Mouse (Mus musculus) frontal cortex, postnatal 36 days (tissue): Measurements from ENCODE around the gene Ttll9.

Experiments
- DNase-seq, 2 experiments: peaks; one replicate each; pipeline ENCODE4 v3.0.0; 2022; ENCODE audit warnings: low spot score in 2 of 2

The Ttll9 gene

GRCm38 (mm10) chr2:153049997-153050358, 87.7 kb downstream of the Ttll9 start:
- no peak for DNase-seq

- DNase-seq, result no peak
Measured at GRCm38 (mm10) chr2:153051095-153051494, 88.8 kb downstream of the Ttll9 start.

GRCm38 (mm10) chr2:153051537-153051936, 89.3 kb downstream of the Ttll9 start:
- no peak for DNase-seq

- DNase-seq, result no peak
Measured at GRCm38 (mm10) chr2:153052700-153053351, 90.5 kb downstream of the Ttll9 start.

- no peak for DNase-seq
Measured at GRCm38 (mm10) chr2:153053896-153054295, 91.6 kb downstream of the Ttll9 start.

GRCm38 (mm10) chr2:153055270-153055920, 93.1 kb downstream of the Ttll9 start:
- DNase-seq, result no peak
